Mouse (Mus musculus) cerebellum, postnatal 36 days (tissue): Measurements from ENCODE around the gene Mup11.
"Not testable (repeated sequence)": the region's sequence is repeated elsewhere in the genome, so short reads cannot be mapped to it uniquely, and the experiment has no call there.

Experiments
- DNase-seq, 2 experiments: peaks; one replicate each; pipeline ENCODE4 v3.0.0; 2021 to 2022; ENCODE audit warnings: mixed read lengths in 2 of 2

Gene Mup11

DNA sequence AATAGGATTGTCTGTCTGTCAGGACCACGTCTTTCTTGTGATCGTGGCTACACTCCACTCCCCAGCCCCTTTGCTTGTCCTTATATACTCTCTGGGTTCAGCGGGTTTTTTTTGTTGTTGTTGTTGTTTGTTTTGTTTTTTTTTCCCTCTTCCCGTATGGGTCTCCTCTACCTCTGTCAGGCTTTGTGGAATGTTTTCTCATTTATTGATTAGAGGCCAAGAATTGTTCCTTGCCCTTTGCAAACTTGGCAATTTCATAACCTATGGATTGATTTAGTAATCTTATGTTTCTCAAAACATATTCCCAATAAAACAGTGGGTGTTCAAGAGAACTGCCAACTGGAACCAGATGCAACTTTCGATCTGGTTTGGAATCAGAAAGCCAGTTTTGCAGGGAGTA, at the start of gene Mup11:
Mup11 (minus strand) TSS at position 101 of the 400 bp plus-strand sequence.
- not testable (repeated sequence) for DNase-seq
